In genomic region chr10:9813926-9814325, GRCm38 (mm10) we compare ENCODE assay signal across 9 mouse cellular contexts.
DNase-seq lines count a peak whose midpoint lies in the region; ATAC-seq and TF ChIP-seq lines count a peak whose summit lies in the region.
"Had no signal": no experiment of that assay in that cellular context is flagged by ENCODE, and none has a peak within 500 bp of the region (broad histone marks: within the 10 kb centered on the region; RNA-seq: fewer than 3 reads in every experiment).

No protein-coding gene starts in this region.

- H3K4me2 ChIP-seq in forebrain, embryonic 14.5 days (ENCODE audit: low read length), result no peak overlapping the region
- H3K4me2 ChIP-seq in midbrain, postnatal 0 days (ENCODE audit: low read depth, low read length, poor library complexity, severe bottlenecking), result no peak overlapping the region
- H3K4me2 ChIP-seq in intestine, embryonic 15.5 days (replicated peaks), result no peak overlapping the region
- H3K4me2 ChIP-seq: liver, embryonic 15.5 days had no signal

- peak; percentile 87 for TF ChIP-seq CTCF in midbrain, postnatal 0 days (IDR thresholded peaks at IDR 0.05)

- no peak overlapping the region for H3K4me3 ChIP-seq in forebrain, embryonic 14.5 days (ENCODE audit: low read depth, low read length)
- H3K4me3 ChIP-seq in midbrain, postnatal 0 days (ENCODE audit: low read depth, low read length), result no peak overlapping the region
- no peak overlapping the region for H3K4me3 ChIP-seq in intestine, embryonic 15.5 days (replicated peaks)
- H3K4me3 ChIP-seq: liver, embryonic 15.5 days had no signal

- WGBS in forebrain, embryonic 14.5 days, result 82% methylated on average over 4 of the region's 4 CpGs
- WGBS in midbrain, postnatal 0 days, result 57% methylated on average over 4 of the region's 4 CpGs
- WGBS in intestine, embryonic 15.5 days, result 81% methylated on average over 4 of the region's 4 CpGs

- peak; percentile 23 to 64 for DNase-seq in layer of hippocampus, adult 18-20 months (ENCODE audit: low spot score in 2 of 2)
- DNase-seq in layer of hippocampus, postnatal 25 days (ENCODE audit: extremely low spot score in 1 of 2, low spot score in 1 of 2), result no peak
- peak; percentile 51 for DNase-seq in brain, embryonic 18.5 days (ENCODE audit: low read depth, low spot score)
- DNase-seq in forebrain, embryonic 14.5 days (ENCODE audit: low spot score), result peak; percentile 79
- DNase-seq in midbrain, postnatal 0 days (ENCODE audit: low spot score), result peak; percentile 84
- no peak for DNase-seq in adrenal gland, postnatal 10 days

- H3K9me3 ChIP-seq in forebrain, embryonic 14.5 days (replicated peaks; ENCODE audit: control insufficient read depth, low read length), result no peaks in the 10 kb centered on the region
- H3K9me3 ChIP-seq in midbrain, postnatal 0 days (ENCODE audit: low read length), result no peaks in the 10 kb centered on the region
- H3K9me3 ChIP-seq in intestine, embryonic 15.5 days, result no peaks in the 10 kb centered on the region
- H3K9me3 ChIP-seq: liver, embryonic 15.5 days had no signal

- H3K4me1 ChIP-seq in forebrain, embryonic 14.5 days (ENCODE audit: control insufficient read depth, insufficient read depth, low read length), result no peaks in the 10 kb centered on the region
- H3K4me1 ChIP-seq in midbrain, postnatal 0 days (ENCODE audit: insufficient read depth, low read length), result no peaks in the 10 kb centered on the region
- no peaks in the 10 kb centered on the region for H3K4me1 ChIP-seq in intestine, embryonic 15.5 days (replicated peaks)
- H3K4me1 ChIP-seq: liver, embryonic 15.5 days had no signal

- H3K36me3 ChIP-seq in forebrain, embryonic 14.5 days (ENCODE audit: control insufficient read depth, insufficient read depth, low read length), result no peaks in the 10 kb centered on the region
- H3K36me3 ChIP-seq in midbrain, postnatal 0 days (ENCODE audit: insufficient read depth, low read length), result peaks cover 7% of the 10 kb centered on the region; the same call in 1 of the 2 replicates
- H3K36me3 ChIP-seq in intestine, embryonic 15.5 days, result no peaks in the 10 kb centered on the region
- H3K36me3 ChIP-seq: liver, embryonic 15.5 days had no signal

- no peaks in the 10 kb centered on the region for H3K27me3 ChIP-seq in forebrain, embryonic 14.5 days (replicated peaks; ENCODE audit: control insufficient read depth, insufficient read depth, low read length)
- H3K27me3 ChIP-seq in midbrain, postnatal 0 days (ENCODE audit: insufficient read depth, low read length), result no peaks in the 10 kb centered on the region
- no peaks in the 10 kb centered on the region for H3K27me3 ChIP-seq in intestine, embryonic 15.5 days (replicated peaks)
- H3K27me3 ChIP-seq: liver, embryonic 15.5 days had no signal

- peak; percentile 91 for ATAC-seq in forebrain, embryonic 14.5 days
- ATAC-seq in midbrain, postnatal 0 days (ENCODE audit: low FRiP score), result peak; percentile 77; the same call in 1 of the 2 replicates
- no peak for ATAC-seq in monocyte, adult 5-6 weeks (replicated peaks; ENCODE audit: insufficient number of reproducible peaks, low FRiP score, low TSS enrichment, poor library complexity, severe bottlenecking)
- ATAC-seq in intestine, embryonic 15.5 days, result no peak

- no peak overlapping the region for H3K9ac ChIP-seq in forebrain, embryonic 14.5 days (ENCODE audit: low read length)
- no peak overlapping the region for H3K9ac ChIP-seq in midbrain, postnatal 0 days (replicated peaks; ENCODE audit: low read length, poor library complexity, severe bottlenecking)
- H3K9ac ChIP-seq in intestine, embryonic 15.5 days, result no peak overlapping the region
- H3K9ac ChIP-seq: liver, embryonic 15.5 days had no signal

- no peak overlapping the region for H3K27ac ChIP-seq in forebrain, embryonic 14.5 days (ENCODE audit: low read depth, low read length)
- no peak overlapping the region for H3K27ac ChIP-seq in midbrain, postnatal 0 days (ENCODE audit: low read depth, low read length)
- H3K27ac ChIP-seq in intestine, embryonic 15.5 days, result no peak overlapping the region
- H3K27ac ChIP-seq: liver, embryonic 15.5 days had no signal

Comparison
In these comparisons a context has a peak if more than half of its experiments do, and no peak if none do; other contexts are left out.
1. DNase-seq: peak in layer of hippocampus, adult 18-20 months (2 of 2), brain, embryonic 18.5 days (single experiment), forebrain, embryonic 14.5 days (single experiment) and midbrain, postnatal 0 days (single experiment); none in layer of hippocampus, postnatal 25 days (0 of 2) and adrenal gland, postnatal 10 days (single experiment).
2. ATAC-seq: peak in forebrain, embryonic 14.5 days (single experiment) and midbrain, postnatal 0 days (single experiment); none in monocyte, adult 5-6 weeks (single experiment) and intestine, embryonic 15.5 days (single experiment).